Mouse (Mus musculus) cerebellum, adult 8-10 months (tissue): ENCODE results near the gene Gm5089.

ENCODE experiments used
- DNase-seq: peaks from one replicate; pipeline ENCODE4 v3.0.0; 2022

Gm5089 gene

GRCm38 (mm10) chr14:122450496-122451382 is at the start of gene Gm5089:
Gene Gm5089, minus strand, starts transcription at chr14:122451115.
- DNase-seq = peak; percentile 71

GRCm38 (mm10) chr14:122492015-122492414 is 41.1 kb upstream of the Gm5089 start:
- no peak for DNase-seq

- DNase-seq = no peak
Observed at GRCm38 (mm10) chr14:122491521-122491920, 40.6 kb upstream of the Gm5089 start.

GRCm38 (mm10) chr14:122490441-122491328 is 39.8 kb upstream of the Gm5089 start, which contains the start of gene Gm10837:
Gene Gm10837, plus strand, starts transcription at chr14:122490586.
- peak; percentile 72 for DNase-seq

GRCm38 (mm10) chr14:122489686-122490414 is 38.9 kb upstream of the Gm5089 start:
- peak; percentile 57 for DNase-seq

- no peak for DNase-seq
Observed at GRCm38 (mm10) chr14:122489041-122489440, 38.1 kb upstream of the Gm5089 start.

GRCm38 (mm10) chr14:122487366-122487765 is 36.5 kb upstream of the Gm5089 start:
- DNase-seq = peak; percentile 49

- no peak for DNase-seq
Observed at GRCm38 (mm10) chr14:122486611-122487010, 35.7 kb upstream of the Gm5089 start.

- DNase-seq = peak; percentile 57
Observed at GRCm38 (mm10) chr14:122485635-122486181, 34.8 kb upstream of the Gm5089 start.

- DNase-seq = peak; percentile 63
Observed at GRCm38 (mm10) chr14:122484844-122485551, 34.1 kb upstream of the Gm5089 start.

GRCm38 (mm10) chr14:122484458-122484843 is 33.5 kb upstream of the Gm5089 start:
- no peak for DNase-seq

GRCm38 (mm10) chr14:122483556-122484421 is 32.9 kb upstream of the Gm5089 start:
- peak; percentile 80 for DNase-seq

- peak; percentile 34 for DNase-seq
Observed at GRCm38 (mm10) chr14:122483024-122483385, 32.1 kb upstream of the Gm5089 start.

GRCm38 (mm10) chr14:122482081-122483023 is 31.4 kb upstream of the Gm5089 start:
- DNase-seq = peak; percentile 61

GRCm38 (mm10) chr14:122481181-122481580 is 30.3 kb upstream of the Gm5089 start:
- peak; percentile 69 for DNase-seq

- peak; percentile 30 for DNase-seq
Observed at GRCm38 (mm10) chr14:122480355-122480754, 29.4 kb upstream of the Gm5089 start.

- DNase-seq = peak; percentile 18
Observed at GRCm38 (mm10) chr14:122479461-122480109, 28.7 kb upstream of the Gm5089 start.

- DNase-seq = peak; percentile 61
Observed at GRCm38 (mm10) chr14:122478574-122479011, 27.7 kb upstream of the Gm5089 start.
